Mouse (Mus musculus) heart, postnatal 0 days (tissue): ENCODE measurements around the gene Vars.

Experiments used
- CTCF ChIP-seq: IDR thresholded peaks from 2 replicates; pipeline ENCODE4 v1.5.1; 2016; ENCODE audit warnings: antibody characterized with exemption, control low read depth, low read depth
- EP300 ChIP-seq: IDR thresholded peaks from 2 replicates; pipeline ENCODE4 v1.6.1; 2016; ENCODE audit warnings: antibody characterized with exemption, low read depth

DNA sequence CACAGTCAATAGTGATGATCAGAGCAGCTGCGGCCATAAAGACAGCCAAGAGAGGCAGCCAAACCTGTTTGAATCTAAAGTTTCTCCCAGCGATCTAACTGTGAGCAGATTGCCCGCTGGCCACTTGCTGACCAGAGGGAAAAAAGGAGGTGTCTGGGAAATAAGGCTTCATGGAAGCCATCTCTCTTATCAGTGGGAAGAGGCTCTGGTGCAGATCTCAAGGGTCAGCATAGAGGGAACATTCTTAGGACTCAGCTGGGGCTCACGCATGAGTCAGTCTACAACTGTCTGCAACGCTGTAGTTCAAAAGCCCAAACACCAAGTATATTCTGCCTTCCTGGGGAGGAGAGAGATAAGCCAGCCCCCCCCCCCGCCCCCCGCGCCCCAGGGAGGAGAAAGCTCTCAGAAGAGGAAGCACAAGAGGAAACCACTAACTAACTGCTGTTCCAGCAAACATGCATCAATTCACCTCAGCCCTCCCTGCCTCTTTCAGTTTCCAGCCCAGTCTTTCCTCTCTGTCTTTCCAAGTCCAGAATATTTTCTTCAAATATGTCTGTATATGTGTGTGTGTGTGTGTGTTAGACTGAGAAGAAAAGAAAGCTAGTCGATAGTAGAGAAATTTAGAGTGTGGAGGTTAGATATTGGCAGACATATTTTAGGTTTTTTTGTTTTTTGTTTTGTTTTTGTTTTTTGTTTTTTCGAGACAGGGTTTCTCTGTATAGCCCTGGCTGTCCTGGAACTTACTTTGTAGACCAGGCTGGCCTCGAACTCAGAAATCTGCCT lies 47.6 kb downstream of the Vars start:
- no peak for TF ChIP-seq EP300
- TF ChIP-seq CTCF, result no peak
